Mouse (Mus musculus): ENCODE measurements at regions not wholly inside any gene's neighbourhood (a gene's known extent, or its start where the extent isn't known, plus 50 kb on each side); places are given as distances from the start of the nearest gene placed in this dataset.

- peak; percentile 6 to 13 for DNase-seq (ENCODE audit: low spot score in 2 of 2)
These were observed 226.3 kb upstream of the Bche start for GRCm38 (mm10) chr3:73934491-73934890.

GRCm38 (mm10) chr3:73932185-73932584 is 224.0 kb upstream of the Bche start:
- DNase-seq (ENCODE audit: low spot score in 2 of 2), result no peak
